Mouse (Mus musculus) heart, embryonic 11.5 days (tissue): ENCODE data around the gene Gsg1. TPM values are rescaled to one million over a fixed set of nuclear protein-coding genes. Genes with fewer than 3 reads are reported as not detected.
A peak's percentile ranks its signal among the peaks of the same experiment; 100 is the strongest.

Experiments
- ATAC-seq: fragments of 200-750 bp; cut with Nextera tagmentation; replicated peaks from 2 replicates; pipeline ENCODE4 v1.8.0; 2017; ENCODE audit warnings: moderate library complexity; ENCODE audit not compliant: insufficient number of reproducible peaks, low FRiP score, low TSS enrichment
- H3K27ac ChIP-seq: fragments of 300-500 bp; sonication (generic); 2 replicates; pipeline ENCODE4 v1.5.1; 2014; ENCODE audit warnings: mild to moderate bottlenecking, low read depth, low read length
- H3K27me3 ChIP-seq: fragments of 300-500 bp; sonication (generic); 2 replicates; pipeline ENCODE4 v1.6.1; 2014; ENCODE audit warnings: mild to moderate bottlenecking, low read length, mixed read lengths; ENCODE audit not compliant: control insufficient read depth, insufficient read depth
- H3K36me3 ChIP-seq: fragments of 300-500 bp; sonication (generic); 2 replicates; pipeline ENCODE4 v1.6.1; 2014; ENCODE audit warnings: mild to moderate bottlenecking, low read length, moderate library complexity, mixed read lengths; ENCODE audit not compliant: control insufficient read depth, insufficient read depth
- H3K4me1 ChIP-seq: fragments of 300-500 bp; sonication (generic); 2 replicates; pipeline ENCODE4 v1.6.1; 2014; ENCODE audit warnings: low read length; ENCODE audit not compliant: control insufficient read depth, insufficient read depth
- H3K4me2 ChIP-seq: fragments of 300-500 bp; sonication (generic); 2 replicates; pipeline ENCODE4 v1.6.1; 2014; ENCODE audit warnings: mild to moderate bottlenecking, moderate library complexity
- H3K4me3 ChIP-seq: fragments of 300-500 bp; sonication (generic); 2 replicates; pipeline ENCODE4 v1.5.1; 2014; ENCODE audit warnings: low read depth, low read length
- H3K9ac ChIP-seq: fragments of 300-500 bp; sonication (generic); 2 replicates; pipeline ENCODE4 v1.6.1; 2014; ENCODE audit warnings: mild to moderate bottlenecking, low read depth, low read length, moderate library complexity
- H3K9me3 ChIP-seq: fragments of 300-500 bp; sonication (generic); replicated peaks from 2 replicates; pipeline ENCODE4 v1.6.1; 2016; ENCODE audit warnings: low read length; ENCODE audit not compliant: control insufficient read depth
- WGBS: fragments of 180-500 bp; shearing (Covaris S2); extraction: QIAGEN DNeasy Blood & Tissue Kit; methylation state at CpG from one replicate; pipeline ENCODE4 v1.1.7; 2014; ENCODE audit not compliant: insufficient replicate concordance; 5-methylcytosine and 5-hydroxymethylcytosine counted together
- polyA plus RNA-seq: library from polyadenylated mRNA; unstranded; fragments of >200 nt; fragmentation: Nextera tagmentation; extraction: Ambion mirVana; gene quantifications from 2 replicates; pipeline ENCODE4 v1.2.1, GENCODE M21; 2014

The Gsg1 gene
- polyA plus RNA-seq, 1 experiment from 2014 or later: 1.0 TPM

- H3K9me3 ChIP-seq: no peaks in the 10 kb centered on the region
- no peak for ATAC-seq
- WGBS: 87% methylated on average over 2 of the region's 2 CpGs
- no peaks in the 10 kb centered on the region for H3K4me1 ChIP-seq
- H3K36me3 ChIP-seq: no peaks in the 10 kb centered on the region
- H3K9ac ChIP-seq: no peak overlapping the region
- no peak overlapping the region for H3K4me2 ChIP-seq
- no peak overlapping the region for H3K27ac ChIP-seq
- peaks cover 12% of the 10 kb centered on the region for H3K27me3 ChIP-seq
- H3K4me3 ChIP-seq: no peak overlapping the region
Observed at GRCm38 (mm10) chr6:135212666-135213065, 41.5 kb downstream of the Gsg1 start.

- ATAC-seq: peak; percentile 31; the same call in 1 of the 2 replicates
- H3K27ac ChIP-seq: no peak overlapping the region
- H3K36me3 ChIP-seq: no peaks in the 10 kb centered on the region
- no peaks in the 10 kb centered on the region for H3K4me1 ChIP-seq
- no peaks in the 10 kb centered on the region for H3K9me3 ChIP-seq
- H3K9ac ChIP-seq: 0 out of 2 replicates have a peak overlapping the region, but pooled peaks have one; percentile 8
- no peak overlapping the region for H3K4me3 ChIP-seq
- WGBS: 63% methylated on average over 7 of the region's 7 CpGs
- H3K27me3 ChIP-seq: peaks cover 10% of the 10 kb centered on the region
- H3K4me2 ChIP-seq: no peak overlapping the region
Observed at GRCm38 (mm10) chr6:135211169-135211568, 43.0 kb downstream of the Gsg1 start.

GRCm38 (mm10) chr6:135206909-135207308, 47.2 kb downstream of the Gsg1 start:
- Histone ChIP-seq H3K27ac (no peak overlapping the region), H3K9ac (no peak overlapping the region), H3K36me3 (no peaks in the 10 kb centered on the region), H3K27me3 (no peaks in the 10 kb centered on the region; the same call in 1 of the 2 replicates), H3K4me3 (no peak overlapping the region), H3K9me3 (no peaks in the 10 kb centered on the region), H3K4me2 (no peak overlapping the region), H3K4me1 (no peaks in the 10 kb centered on the region)
- 77% methylated on average over 8 of the region's 8 CpGs for WGBS
- no peak for ATAC-seq

GRCm38 (mm10) chr6:135205802-135206201, 48.3 kb downstream of the Gsg1 start:
- ATAC-seq: no peak
- Histone ChIP-seq H3K4me3 (no peak overlapping the region), H3K36me3 (no peaks in the 10 kb centered on the region), H3K4me1 (no peaks in the 10 kb centered on the region), H3K9me3 (no peaks in the 10 kb centered on the region), H3K27me3 (no peaks in the 10 kb centered on the region; the same call in 1 of the 2 replicates), H3K4me2 (no peak overlapping the region), H3K9ac (no peak overlapping the region), H3K27ac (no peak overlapping the region)
- 74% methylated on average over 4 of the region's 4 CpGs for whole genome bisulfite sequencing

- H3K27ac ChIP-seq: no peak overlapping the region
- no peak overlapping the region for H3K4me3 ChIP-seq
- WGBS: 55% methylated on average over 4 of the region's 4 CpGs
Observed at GRCm38 (mm10) chr6:135204869-135205268, 49.3 kb downstream of the Gsg1 start.

GRCm38 (mm10) chr6:135203737-135204136, 50.4 kb downstream of the Gsg1 start:
- ATAC-seq: no peak
- Histone ChIP-seq H3K4me3 (no peak overlapping the region), H3K27me3 (no peaks in the 10 kb centered on the region; the same call in 1 of the 2 replicates), H3K36me3 (no peaks in the 10 kb centered on the region), H3K9me3 (no peaks in the 10 kb centered on the region), H3K4me2 (no peak overlapping the region), H3K4me1 (peaks cover 3% of the 10 kb centered on the region; the same call in 1 of the 2 replicates), H3K27ac (no peak overlapping the region), H3K9ac (no peak overlapping the region)
- 54% methylated on average over 6 of the region's 6 CpGs for WGBS

More at GRCm38 (mm10) chr6:135204869-135205268, 49.3 kb downstream of the Gsg1 start:
- Histone ChIP-seq H3K4me1 (no peaks in the 10 kb centered on the region), H3K27me3 (no peaks in the 10 kb centered on the region; the same call in 1 of the 2 replicates), H3K9me3 (no peaks in the 10 kb centered on the region), H3K36me3 (no peaks in the 10 kb centered on the region), H3K4me2 (no peak overlapping the region), H3K9ac (no peak overlapping the region)
- ATAC-seq: no peak

GRCm38 (mm10) chr6:135202668-135203067, 51.5 kb downstream of the Gsg1 start:
- no peak overlapping the region for H3K4me2 ChIP-seq

GRCm38 (mm10) chr6:135200122-135200957, 53.8 kb downstream of the Gsg1 start:
- ATAC-seq: no peak
- Histone ChIP-seq H3K9ac (no peak overlapping the region), H3K4me2 (no peak overlapping the region), H3K27me3 (no peaks in the 10 kb centered on the region; the same call in 1 of the 2 replicates), H3K4me1 (peaks cover 9% of the 10 kb centered on the region; the same call in 1 of the 2 replicates), H3K27ac (no peak overlapping the region), H3K4me3 (no peak overlapping the region), H3K36me3 (no peaks in the 10 kb centered on the region), H3K9me3 (no peaks in the 10 kb centered on the region)
- 83% methylated on average over 16 of the region's 16 CpGs for WGBS

More at GRCm38 (mm10) chr6:135202668-135203067, 51.5 kb downstream of the Gsg1 start:
- Histone ChIP-seq H3K9me3 (no peaks in the 10 kb centered on the region), H3K36me3 (no peaks in the 10 kb centered on the region), H3K27me3 (no peaks in the 10 kb centered on the region; the same call in 1 of the 2 replicates), H3K27ac (no peak overlapping the region), H3K4me3 (no peak overlapping the region), H3K9ac (no peak overlapping the region), H3K4me1 (peaks cover 7% of the 10 kb centered on the region; the same call in 1 of the 2 replicates)
- ATAC-seq: no peak
- 84% methylated on average over 6 of the region's 6 CpGs for WGBS
